In genomic region chr4:12140592-12141062, GRCm38 (mm10) we compare ENCODE assay signal across 7 mouse cellular contexts. TPM values are rescaled to one million over a fixed set of nuclear protein-coding genes. Genes with fewer than 3 reads are reported as not detected.
DNase-seq lines count a peak whose midpoint lies in the region; ATAC-seq and TF ChIP-seq lines count a peak whose summit lies in the region.
"Not testable (repeated sequence)": the region's sequence is repeated elsewhere in the genome, so short reads cannot be mapped to it uniquely, and the experiment has no call there.

No protein-coding gene starts in this region.

- WGBS in forebrain, postnatal 0 days: 8% methylated on average over 22 of the region's 40 CpGs
- 14% methylated on average over 23 of the region's 40 CpGs for WGBS in hindbrain, embryonic 13.5 days
- 9% methylated on average over 20 of the region's 40 CpGs for WGBS in lung, postnatal 0 days
- 6% methylated on average over 20 of the region's 40 CpGs for WGBS in neural tube, embryonic 14.5 days

- H3K4me1 ChIP-seq in forebrain, postnatal 0 days (ENCODE audit: insufficient read depth); hindbrain, embryonic 13.5 days (replicated peaks); lung, postnatal 0 days (ENCODE audit: insufficient read depth, low read depth, low read length); neural tube, embryonic 14.5 days (ENCODE audit: control insufficient read depth, insufficient read depth, low read length): not testable (repeated sequence)

- H3K4me2 ChIP-seq in forebrain, postnatal 0 days (ENCODE audit: low read depth): peak overlapping the region; percentile 44
- H3K4me2 ChIP-seq in hindbrain, embryonic 13.5 days: peak overlapping the region; percentile 49
- peak overlapping the region; percentile 46 for H3K4me2 ChIP-seq in lung, postnatal 0 days (replicated peaks; ENCODE audit: low read depth, low read length)
- H3K4me2 ChIP-seq in neural tube, embryonic 14.5 days (ENCODE audit: low read depth, low read length): peak overlapping the region; percentile 35; the same call in 1 of the 2 replicates

- not testable (repeated sequence) for H3K27me3 ChIP-seq in forebrain, postnatal 0 days (ENCODE audit: insufficient read depth, low read length); hindbrain, embryonic 13.5 days; lung, postnatal 0 days (replicated peaks; ENCODE audit: insufficient read depth, low read length); neural tube, embryonic 14.5 days (ENCODE audit: control insufficient read depth, insufficient read depth, low read length)

- DNase-seq in ZHBTc4 (ENCODE audit: low read depth, low spot score): peak; percentile 25
- peak; percentile 9 to 30 for DNase-seq in cerebellum, postnatal 36 days
- DNase-seq in forebrain, postnatal 0 days: peak; percentile 27
- DNase-seq in layer of hippocampus, adult 2 months (ENCODE audit: low spot score in 2 of 2): not testable (repeated sequence)
- peak; percentile 23 for DNase-seq in lung, postnatal 0 days (ENCODE audit: low spot score)

- H3K36me3 ChIP-seq in forebrain, postnatal 0 days (ENCODE audit: insufficient read depth); hindbrain, embryonic 13.5 days; lung, postnatal 0 days (ENCODE audit: insufficient read depth, low read length); neural tube, embryonic 14.5 days (ENCODE audit: control insufficient read depth, insufficient read depth, low read length): not testable (repeated sequence)

- H3K4me3 ChIP-seq in forebrain, postnatal 0 days (ENCODE audit: low read depth, low read length): peak overlapping the region; percentile 33
- peak overlapping the region; percentile 46 for H3K4me3 ChIP-seq in hindbrain, embryonic 13.5 days
- H3K4me3 ChIP-seq in layer of hippocampus, adult 2 months: peak overlapping the region; percentile 54
- peak overlapping the region; percentile 31 for H3K4me3 ChIP-seq in lung, postnatal 0 days (ENCODE audit: low read depth, low read length)
- H3K4me3 ChIP-seq in neural tube, embryonic 14.5 days (ENCODE audit: low read depth, low read length): peak overlapping the region; percentile 34

- peak; percentile 80 for ATAC-seq in forebrain, postnatal 0 days
- ATAC-seq in hindbrain, embryonic 13.5 days (ENCODE audit: low FRiP score): peak; percentile 91
- peak; percentile 87 for ATAC-seq in lung, postnatal 0 days
- ATAC-seq in neural tube, embryonic 14.5 days (ENCODE audit: low read depth): peak; percentile 87

- TF ChIP-seq CTCF in forebrain, postnatal 0 days (IDR thresholded peaks at IDR 0.05; ENCODE audit: low read depth); layer of hippocampus, adult 2 months (conservative IDR thresholded peaks at IDR 0.05); lung, postnatal 0 days (IDR thresholded peaks at IDR 0.05): not testable (repeated sequence)

- H3K27ac ChIP-seq in forebrain, postnatal 0 days (ENCODE audit: low read depth, low read length); hindbrain, embryonic 13.5 days; lung, postnatal 0 days (ENCODE audit: low read length); neural tube, embryonic 14.5 days (ENCODE audit: low read depth, low read length): not testable (repeated sequence)
- peak overlapping the region; percentile 36; the same call in 1 of the 2 replicates for H3K27ac ChIP-seq in layer of hippocampus, adult 2 months

- H3K9me3 ChIP-seq in forebrain, postnatal 0 days (ENCODE audit: low read length); hindbrain, embryonic 13.5 days; lung, postnatal 0 days (ENCODE audit: low read length); neural tube, embryonic 14.5 days (ENCODE audit: control insufficient read depth, low read length): not testable (repeated sequence)

- TF ChIP-seq EP300 in lung, postnatal 0 days (IDR thresholded peaks at IDR 0.05): not testable (repeated sequence)

- peak overlapping the region; percentile 54 for H3K9ac ChIP-seq in forebrain, postnatal 0 days
- H3K9ac ChIP-seq in hindbrain, embryonic 13.5 days: peak overlapping the region; percentile 74
- 0 out of 2 replicates have a peak overlapping the region, but pooled peaks have one; percentile 29 for H3K9ac ChIP-seq in lung, postnatal 0 days (replicated peaks; ENCODE audit: low read depth)
- 0 out of 2 replicates have a peak overlapping the region, but pooled peaks have one; percentile 39 for H3K9ac ChIP-seq in neural tube, embryonic 14.5 days (replicated peaks; ENCODE audit: low read depth, low read length)

RNA-seq across cellular contexts. Expression of gene Rbm12b1, which starts 0.6 kb away (rescaled TPM):
- total RNA-seq in forebrain, postnatal 0 days (2014; rRNA removed): 15.1 and 31.9 TPM in 2 replicates
- polyA plus RNA-seq in forebrain, postnatal 0 days (2015; fragmentation: Nextera tagmentation; extraction: Ambion mirVana): 3.6 and 5.3 TPM in 2 replicates
- polyA plus RNA-seq in hindbrain, embryonic 13.5 days (2015; fragmentation: Nextera tagmentation; extraction: Ambion mirVana): 8.9 and 9.5 TPM in 2 replicates
- 10 to 100 TPM; 18.8 to 22.9 TPM for total RNA-seq in layer of hippocampus, adult 2 months (2021)
- polyA plus RNA-seq in lung, postnatal 0 days (2015; fragmentation: Nextera tagmentation; extraction: Ambion mirVana): 2.4 and 3.7 TPM in 2 replicates
- polyA plus RNA-seq in neural tube, embryonic 14.5 days (2014; fragmentation: Nextera tagmentation; extraction: Ambion mirVana): 9.5 and 9.7 TPM in 2 replicates

RNA-seq across cellular contexts. Expression of gene Fam92a, which starts 31.2 kb away (rescaled TPM):
- total RNA-seq in forebrain, postnatal 0 days (2014; rRNA removed): 79.9 and 113 TPM in 2 replicates
- 131 and 137 TPM in 2 replicates for polyA plus RNA-seq in forebrain, postnatal 0 days (2015; fragmentation: Nextera tagmentation; extraction: Ambion mirVana)
- 92.7 and 103 TPM in 2 replicates for polyA plus RNA-seq in hindbrain, embryonic 13.5 days (2015; fragmentation: Nextera tagmentation; extraction: Ambion mirVana)
- total RNA-seq in layer of hippocampus, adult 2 months (2021): 10 to 100 TPM; 72.5 to 77.4 TPM
- 46.8 and 47.1 TPM in 2 replicates for polyA plus RNA-seq in lung, postnatal 0 days (2015; fragmentation: Nextera tagmentation; extraction: Ambion mirVana)
- 104 and 110 TPM in 2 replicates for polyA plus RNA-seq in neural tube, embryonic 14.5 days (2014; fragmentation: Nextera tagmentation; extraction: Ambion mirVana)

RNA-seq across cellular contexts. Expression of gene Rbm12b2, which starts 51.4 kb away (rescaled TPM):
- total RNA-seq in forebrain, postnatal 0 days (2014; rRNA removed): 22.4 and 25.8 TPM in 2 replicates
- polyA plus RNA-seq in forebrain, postnatal 0 days (2015; fragmentation: Nextera tagmentation; extraction: Ambion mirVana): 8.4 and 8.8 TPM in 2 replicates
- 17.7 and 19.9 TPM in 2 replicates for polyA plus RNA-seq in hindbrain, embryonic 13.5 days (2015; fragmentation: Nextera tagmentation; extraction: Ambion mirVana)
- total RNA-seq in layer of hippocampus, adult 2 months (2021): 10 to 100 TPM; 16.9 to 22.5 TPM
- 7.3 and 8.8 TPM in 2 replicates for polyA plus RNA-seq in lung, postnatal 0 days (2015; fragmentation: Nextera tagmentation; extraction: Ambion mirVana)
- polyA plus RNA-seq in neural tube, embryonic 14.5 days (2014; fragmentation: Nextera tagmentation; extraction: Ambion mirVana): 17.8 and 20.8 TPM in 2 replicates
